Mouse (Mus musculus): ENCODE measurements around the gene Fam72a.
"Not testable (repeated sequence)": the region's sequence is repeated elsewhere in the genome, so short reads cannot be mapped to it uniquely, and the experiment has no call there.

The Fam72a gene

GRCm38 (mm10) chr1:131528081-131528507 lies 391 bp downstream of the Fam72a start:
- peak; percentile 73 for DNase-seq

GRCm38 (mm10) chr1:131528561-131529166 lies 961 bp downstream of the Fam72a start:
- peak; percentile 41 for DNase-seq

GRCm38 (mm10) chr1:131539771-131540170 lies 12.1 kb downstream of the Fam72a start:
- no peak for DNase-seq

GRCm38 (mm10) chr1:131540795-131541194 lies 13.1 kb downstream of the Fam72a start:
- no peak for DNase-seq

- no peak for DNase-seq
Measured at GRCm38 (mm10) chr1:131541431-131541830, 13.7 kb downstream of the Fam72a start.

- DNase-seq, result no peak
Measured at GRCm38 (mm10) chr1:131541903-131542302, 14.2 kb downstream of the Fam72a start.

GRCm38 (mm10) chr1:131543886-131544565 lies 16.3 kb downstream of the Fam72a start:
- DNase-seq, result peak; percentile 89

- DNase-seq, result no peak
Measured at GRCm38 (mm10) chr1:131546798-131547690, 19.3 kb downstream of the Fam72a start.

GRCm38 (mm10) chr1:131548494-131549365 lies 21.0 kb downstream of the Fam72a start:
- no peak for DNase-seq

GRCm38 (mm10) chr1:131551956-131552355 lies 24.3 kb downstream of the Fam72a start:
- no peak for DNase-seq

GRCm38 (mm10) chr1:131553428-131553827 lies 25.7 kb downstream of the Fam72a start:
- DNase-seq, result no peak

- DNase-seq, result peak; percentile 85
Measured at GRCm38 (mm10) chr1:131555042-131555812, 27.5 kb downstream of the Fam72a start.

- no peak for DNase-seq
Measured at GRCm38 (mm10) chr1:131560500-131560899, 32.8 kb downstream of the Fam72a start.

GRCm38 (mm10) chr1:131562081-131562480 lies 34.4 kb downstream of the Fam72a start:
- DNase-seq, result no peak

GRCm38 (mm10) chr1:131566056-131566455 lies 38.4 kb downstream of the Fam72a start:
- DNase-seq, result not testable (repeated sequence)

GRCm38 (mm10) chr1:131569721-131570120 lies 42.0 kb downstream of the Fam72a start:
- DNase-seq, result no peak

- no peak for DNase-seq
Measured at GRCm38 (mm10) chr1:131570391-131570790, 42.7 kb downstream of the Fam72a start.

GRCm38 (mm10) chr1:131573721-131574120 lies 46.0 kb downstream of the Fam72a start:
- DNase-seq, result no peak

- DNase-seq, result peak; percentile 29
Measured at GRCm38 (mm10) chr1:131578943-131579680, 51.4 kb downstream of the Fam72a start.

- no peak for DNase-seq
Measured at GRCm38 (mm10) chr1:131580389-131580788, 52.7 kb downstream of the Fam72a start.

- no peak for DNase-seq
Measured at GRCm38 (mm10) chr1:131583598-131583997, 55.9 kb downstream of the Fam72a start.

All from cerebellum, adult 11-12 months (tissue).